Mouse (Mus musculus): ENCODE measurements around the gene Psma6.

DNA sequence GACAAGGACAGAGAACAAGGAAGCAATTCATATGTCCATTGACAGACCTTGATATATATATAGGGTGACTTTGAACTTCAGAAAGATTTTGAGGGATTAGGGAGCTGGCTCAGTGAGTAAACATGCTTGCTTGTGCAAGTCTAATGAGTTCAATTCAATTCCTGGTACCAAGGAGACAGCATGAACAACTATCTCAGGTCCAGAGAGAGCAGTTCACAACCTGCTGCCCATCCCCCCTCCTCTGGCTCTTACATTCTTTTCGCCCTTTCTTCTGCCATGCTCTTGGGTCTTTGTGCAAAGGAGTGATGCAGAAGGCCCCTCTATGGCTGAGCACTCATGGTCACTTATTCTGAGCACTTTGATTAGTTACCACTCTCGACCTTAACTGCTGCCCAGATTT lies 64.4 kb downstream of the Psma6 start:
- TF ChIP-seq CTCF (IDR thresholded peaks at IDR 0.05; ENCODE audit: insufficient read depth, low read length) (no peak), POLR2A (IDR thresholded peaks at IDR 0.05; ENCODE audit: borderline replicate concordance, extremely low read depth, low read depth, low read length) (no peak)

All from lung, adult 2 months (tissue).